ENCODE assay signal across 10 mouse cellular contexts in genomic region chr4:155129132-155129917, GRCm38 (mm10). TPM values are rescaled to one million over a fixed set of nuclear protein-coding genes. Genes with fewer than 3 reads are reported as not detected.
DNase-seq lines count a peak whose midpoint lies in the region; ATAC-seq lines count a peak whose summit lies in the region.
"Had no signal": no experiment of that assay in that cellular context is flagged by ENCODE, and none has a peak within 500 bp of the region (broad histone marks: within the 10 kb centered on the region; RNA-seq: fewer than 3 reads in every experiment).

No protein-coding gene starts in this region.

- WGBS in forebrain, embryonic 12.5 days: 93% methylated on average over 10 of the region's 10 CpGs

- peak; percentile 54 to 60 for DNase-seq in left cerebral cortex, adult 18-20 months (ENCODE audit: low spot score in 2 of 2)
- no peak for DNase-seq in left cerebral cortex, adult 11 months (ENCODE audit: low spot score)
- DNase-seq in MN1 (ENCODE audit: low spot score): peak; percentile 48
- peak; percentile 58 for DNase-seq in induced T-regulatory cell, adult 2 months (ENCODE audit: low read depth)
- peak; percentile 80 for DNase-seq in lung, postnatal 36 days
- DNase-seq in thymus, postnatal 14 days: peak; percentile 75
- no peak for DNase-seq in cerebellum, adult 9-10 months

- peak overlapping the region; percentile 63; the same call in 1 of the 2 replicates for H3K27ac ChIP-seq in forebrain, embryonic 12.5 days
- H3K27ac ChIP-seq: neural tube, embryonic 12.5 days had no signal

- no peak overlapping the region for H3K9ac ChIP-seq in forebrain, embryonic 12.5 days
- H3K9ac ChIP-seq: neural tube, embryonic 12.5 days had no signal

- H3K36me3 ChIP-seq in forebrain, embryonic 12.5 days (replicated peaks): no peaks in the 10 kb centered on the region
- H3K36me3 ChIP-seq: neural tube, embryonic 12.5 days had no signal

- no peaks in the 10 kb centered on the region for H3K27me3 ChIP-seq in forebrain, embryonic 12.5 days
- H3K27me3 ChIP-seq: neural tube, embryonic 12.5 days had no signal

- H3K4me3 ChIP-seq in forebrain, embryonic 12.5 days (replicated peaks): no peak overlapping the region
- H3K4me3 ChIP-seq: erythroblast, embryonic 14.5 days; neural tube, embryonic 12.5 days had no signal

- H3K9me3 ChIP-seq in forebrain, embryonic 12.5 days: no peaks in the 10 kb centered on the region
- H3K9me3 ChIP-seq: neural tube, embryonic 12.5 days had no signal

- H3K4me1 ChIP-seq in forebrain, embryonic 12.5 days: peaks cover 36% of the 10 kb centered on the region

- no peak for ATAC-seq in forebrain, embryonic 12.5 days (ENCODE audit: low FRiP score)

- no peak overlapping the region for H3K4me2 ChIP-seq in forebrain, embryonic 12.5 days
- H3K4me2 ChIP-seq: neural tube, embryonic 12.5 days had no signal

RNA-seq across cellular contexts. Expression of gene Morn1, which starts 42.9 kb away (rescaled TPM):
- 10 to 100 TPM in 1 of 2 experiments, 1 to 10 TPM in 1; 9.0 to 10.4 TPM for total RNA-seq in left cerebral cortex, adult 18-20 months (2021)
- 6.9 and 7.0 TPM in 2 replicates for polyA plus RNA-seq in forebrain, embryonic 12.5 days (2016; fragmentation: Nextera tagmentation; extraction: Ambion mirVana)

RNA-seq across cellular contexts. Expression of gene Rer1, which starts 43.1 kb away (rescaled TPM):
- 10 to 100 TPM; 64.6 to 64.7 TPM for total RNA-seq in left cerebral cortex, adult 18-20 months (2021)
- 128 and 129 TPM in 2 replicates for polyA plus RNA-seq in forebrain, embryonic 12.5 days (2016; fragmentation: Nextera tagmentation; extraction: Ambion mirVana)

Comparison
In these comparisons a context has a peak if more than half of its experiments do, and no peak if none do; other contexts are left out.
1. DNase-seq: peak in left cerebral cortex, adult 18-20 months (2 of 2), MN1 (single experiment), induced T-regulatory cell, adult 2 months (single experiment), lung, postnatal 36 days (single experiment) and thymus, postnatal 14 days (single experiment); none in left cerebral cortex, adult 11 months (single experiment) and cerebellum, adult 9-10 months (single experiment).